Mouse (Mus musculus) kidney, postnatal 4 days (tissue): ENCODE data around the gene Slc18a2.

Experiments used
- DNase-seq, 2 experiments: peaks; one replicate each; pipeline ENCODE4 v3.0.0; 2021; ENCODE audit warnings: mixed read lengths in 2 of 2

Gene Slc18a2

GRCm38 (mm10) chr19:59280841-59281240, 20.1 kb downstream of the Slc18a2 start:
- no peak for DNase-seq

GRCm38 (mm10) chr19:59282001-59282400, 21.3 kb downstream of the Slc18a2 start:
- no peak for DNase-seq

DNA sequence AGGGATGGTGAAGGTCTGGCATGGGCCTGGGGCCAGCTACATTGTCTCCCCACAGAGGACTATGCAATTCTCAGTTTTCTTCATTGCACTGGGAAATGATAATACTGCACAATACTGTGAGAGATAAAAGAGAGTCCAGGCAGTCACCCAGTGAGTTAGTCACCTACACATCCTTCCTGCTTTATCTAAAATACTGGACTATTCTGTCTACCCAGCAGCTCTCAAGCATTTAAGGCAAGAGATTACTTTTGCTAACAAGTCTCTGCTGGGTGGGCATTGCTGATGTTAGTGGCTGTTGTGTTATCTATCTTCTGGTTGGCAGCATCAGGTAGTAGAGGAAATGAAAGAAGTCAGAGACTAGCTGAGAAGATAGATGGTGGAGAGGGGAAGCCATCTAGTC, 28.3 kb downstream of the Slc18a2 start:
- no peak for DNase-seq

GRCm38 (mm10) chr19:59289811-59290210, 29.1 kb downstream of the Slc18a2 start:
- no peak for DNase-seq

- no peak for DNase-seq
Observed at GRCm38 (mm10) chr19:59292183-59292839, 31.6 kb downstream of the Slc18a2 start.

GRCm38 (mm10) chr19:59315308-59315707, 54.6 kb downstream of the Slc18a2 start:
- DNase-seq = no peak

DNA sequence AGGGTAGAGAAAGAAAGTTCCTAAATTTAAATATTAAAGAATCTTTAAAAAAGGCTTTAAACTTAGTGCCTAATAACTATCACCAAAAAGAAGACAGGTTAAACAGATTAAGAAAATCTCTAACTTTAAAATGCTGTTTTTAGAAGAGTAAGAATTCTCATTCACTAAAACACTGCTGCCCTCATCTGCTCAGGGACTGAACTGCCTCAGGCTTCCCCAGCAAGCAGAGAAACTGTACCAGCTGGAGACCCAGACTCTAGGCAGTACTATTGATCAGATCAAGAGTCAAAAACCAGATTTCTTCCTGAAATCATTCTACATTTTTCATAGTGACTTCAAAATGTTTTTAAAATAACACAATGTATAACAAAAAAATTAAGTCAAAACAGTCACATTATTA, 55.9 kb downstream of the Slc18a2 start:
- peak; percentile 60 to 61 for DNase-seq

DNA sequence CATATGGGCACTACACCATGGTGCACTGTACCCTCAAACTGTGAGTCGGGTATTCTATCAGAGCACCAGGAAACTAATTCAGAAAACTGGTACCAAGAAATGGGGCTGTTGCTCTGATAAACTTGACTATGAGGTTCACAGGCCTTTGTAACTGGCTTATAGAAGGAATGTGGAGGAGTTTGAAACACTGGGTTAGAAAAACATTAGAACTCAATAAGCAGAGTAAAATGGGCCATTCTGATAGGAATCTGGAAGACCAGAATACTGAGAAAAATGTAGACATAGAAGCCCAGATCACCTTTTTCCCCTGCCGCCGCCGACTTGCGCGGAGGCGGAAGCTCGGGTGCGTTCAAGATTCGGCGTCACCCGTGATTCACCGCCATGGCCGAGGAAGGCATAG, 61.3 kb downstream of the Slc18a2 start, which contains the start of gene Rps12-ps3:
TSS of gene Rps12-ps3 (plus strand) at position 301 of the 400 bp plus-strand sequence.
- DNase-seq = no peak

GRCm38 (mm10) chr19:59330816-59331225, 70.1 kb downstream of the Slc18a2 start:
- no peak for DNase-seq

DNA sequence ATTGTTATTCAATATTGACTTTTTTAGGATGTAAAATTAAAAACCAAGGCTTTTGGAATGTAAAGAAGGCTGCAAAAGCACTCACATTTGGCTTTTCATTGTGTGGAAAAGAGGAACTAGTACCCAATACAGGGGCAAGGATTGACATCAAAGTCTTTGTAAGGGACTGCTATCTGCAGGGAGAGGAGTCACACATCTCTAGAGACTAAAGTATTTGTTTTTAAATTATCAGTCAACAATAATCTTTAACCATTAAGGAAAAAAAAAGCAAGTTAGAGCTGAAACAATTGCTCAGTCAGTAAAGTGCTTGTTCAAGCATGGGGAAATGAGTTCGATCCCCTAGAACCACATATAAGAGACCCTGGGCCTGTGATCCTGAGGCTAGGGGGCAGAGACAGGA, 76.0 kb downstream of the Slc18a2 start:
- no peak for DNase-seq

- no peak for DNase-seq
Observed at GRCm38 (mm10) chr19:59337872-59338681, 77.4 kb downstream of the Slc18a2 start.

DNA sequence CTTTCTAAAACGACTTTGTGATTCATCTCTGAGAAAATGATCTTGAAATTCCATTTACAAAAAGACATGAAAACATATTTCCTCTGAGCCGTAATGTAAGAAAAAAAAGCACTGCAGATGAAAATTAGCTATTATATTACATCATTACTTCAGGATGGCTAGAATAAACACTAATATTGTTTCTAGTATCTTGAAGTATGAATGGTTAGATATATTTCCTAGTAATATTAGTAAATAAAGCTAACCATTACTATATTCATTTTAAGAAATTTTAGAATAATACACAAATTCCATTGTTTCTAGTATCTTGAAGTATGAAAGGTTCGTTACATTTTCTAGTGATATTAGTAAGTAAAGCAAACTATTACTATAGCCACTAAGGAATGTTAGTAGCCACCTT, 79.2 kb downstream of the Slc18a2 start:
- DNase-seq = no peak

- DNase-seq = no peak
Observed at GRCm38 (mm10) chr19:59342964-59343363, 82.3 kb downstream of the Slc18a2 start.

DNA sequence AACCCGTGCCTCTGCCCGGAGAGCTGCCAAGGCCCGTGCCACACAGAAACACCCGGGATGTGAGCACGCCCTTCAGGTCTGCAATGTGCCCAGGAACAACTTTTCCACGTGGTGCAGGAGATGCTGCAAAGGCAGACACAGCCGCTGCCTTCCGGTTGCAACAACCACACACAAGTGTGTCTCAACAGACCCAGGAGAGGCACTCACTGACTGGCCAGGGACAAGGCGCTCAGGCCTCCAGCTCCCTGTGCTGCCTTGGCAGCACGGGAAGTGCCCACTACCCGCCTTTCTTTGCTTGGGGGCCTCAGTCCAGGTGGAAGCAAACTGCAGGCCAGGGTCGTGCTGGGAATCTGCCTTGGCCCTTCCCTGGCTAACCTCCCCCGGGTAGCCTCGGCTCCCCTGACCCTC, 83.6 kb downstream of the Slc18a2 start:
- DNase-seq = peak; percentile 43 to 57

GRCm38 (mm10) chr19:59345081-59345657, 84.5 kb downstream of the Slc18a2 start:
- peak; percentile 65 to 79 for DNase-seq
